Mouse (Mus musculus): ENCODE measurements around the gene Litaf.

The Litaf gene

GRCm38 (mm10) chr16:11066029-11066832, at the start of gene Litaf:
Litaf (minus strand) TSS chr16:11066157.
- DNase-seq (ENCODE audit: low read depth), result peak; percentile 99

- DNase-seq (ENCODE audit: low read depth), result peak; percentile 65
These were observed 43.3 kb upstream of the Litaf start for GRCm38 (mm10) chr16:11109198-11109740.

- no peak for DNase-seq (ENCODE audit: low read depth)
These were observed 38.9 kb upstream of the Litaf start for GRCm38 (mm10) chr16:11104905-11105304.

GRCm38 (mm10) chr16:11097301-11097700, 31.3 kb upstream of the Litaf start:
- DNase-seq (ENCODE audit: low read depth), result no peak

- no peak for DNase-seq (ENCODE audit: low read depth)
These were observed 27.9 kb upstream of the Litaf start for GRCm38 (mm10) chr16:11093717-11094386.

- DNase-seq (ENCODE audit: low read depth), result no peak
These were observed 26.6 kb upstream of the Litaf start for GRCm38 (mm10) chr16:11092523-11092922.

GRCm38 (mm10) chr16:11092061-11092460, 26.1 kb upstream of the Litaf start:
- DNase-seq (ENCODE audit: low read depth), result no peak

- no peak for DNase-seq (ENCODE audit: low read depth)
These were observed 25.0 kb upstream of the Litaf start for GRCm38 (mm10) chr16:11090836-11091570.

GRCm38 (mm10) chr16:11086856-11087588, 21.1 kb upstream of the Litaf start:
- no peak for DNase-seq (ENCODE audit: low read depth)

- DNase-seq (ENCODE audit: low read depth), result no peak
These were observed 20.3 kb upstream of the Litaf start for GRCm38 (mm10) chr16:11086299-11086698.

GRCm38 (mm10) chr16:11084181-11084580, 18.2 kb upstream of the Litaf start:
- DNase-seq (ENCODE audit: low read depth), result no peak

GRCm38 (mm10) chr16:11078216-11078869, 12.4 kb upstream of the Litaf start:
- DNase-seq (ENCODE audit: low read depth), result peak; percentile 45

- DNase-seq (ENCODE audit: low read depth), result peak; percentile 61
These were observed 11.7 kb upstream of the Litaf start for GRCm38 (mm10) chr16:11077601-11078201.

GRCm38 (mm10) chr16:11073060-11073459, 7.1 kb upstream of the Litaf start:
- DNase-seq (ENCODE audit: low read depth), result peak; percentile 69

GRCm38 (mm10) chr16:11072454-11072853, 6.5 kb upstream of the Litaf start:
- DNase-seq (ENCODE audit: low read depth), result no peak

- DNase-seq (ENCODE audit: low read depth), result peak; percentile 44
These were observed 5.9 kb upstream of the Litaf start for GRCm38 (mm10) chr16:11071887-11072286.

- DNase-seq (ENCODE audit: low read depth), result no peak
These were observed 5.2 kb upstream of the Litaf start for GRCm38 (mm10) chr16:11071176-11071575.

- DNase-seq (ENCODE audit: low read depth), result no peak
These were observed 3.9 kb upstream of the Litaf start for GRCm38 (mm10) chr16:11069710-11070420.

GRCm38 (mm10) chr16:11069271-11069670, 3.3 kb upstream of the Litaf start:
- DNase-seq (ENCODE audit: low read depth), result no peak

- DNase-seq (ENCODE audit: low read depth), result no peak
These were observed 2.7 kb upstream of the Litaf start for GRCm38 (mm10) chr16:11068666-11069065.
